Mouse (Mus musculus) midbrain, embryonic 11.5 days (tissue): ENCODE data around the gene Rnf181. TPM values are rescaled to one million over a fixed set of nuclear protein-coding genes. Genes with fewer than 3 reads are reported as not detected.

Experiments
- ATAC-seq: fragments of 200-750 bp; cut with Nextera tagmentation; 2 replicates; pipeline ENCODE4 v1.8.0; 2017; ENCODE audit warnings: moderate TSS enrichment, moderate library complexity; ENCODE audit not compliant: low FRiP score
- DNase-seq: peaks from one replicate; pipeline ENCODE4 v3.0.0; 2015; ENCODE audit warnings: low spot score; ENCODE audit errors: missing footprints
- H3K27ac ChIP-seq: fragments of 300-500 bp; sonication (generic); 2 replicates; pipeline ENCODE4 v1.5.1; 2014; ENCODE audit warnings: low read depth, low read length
- H3K27me3 ChIP-seq: fragments of 300-500 bp; sonication (generic); 2 replicates; pipeline ENCODE4 v1.6.1; 2014; ENCODE audit warnings: mild to moderate bottlenecking, low read length, moderate library complexity, mixed read lengths; ENCODE audit not compliant: control insufficient read depth, insufficient read depth
- H3K36me3 ChIP-seq: fragments of 300-500 bp; sonication (generic); 2 replicates; pipeline ENCODE4 v1.6.1; 2014; ENCODE audit warnings: mild to moderate bottlenecking, low read length, moderate library complexity, mixed read lengths; ENCODE audit not compliant: control insufficient read depth, insufficient read depth
- H3K4me1 ChIP-seq: fragments of 300-500 bp; sonication (generic); 2 replicates; pipeline ENCODE4 v1.6.1; 2014; ENCODE audit warnings: low read length; ENCODE audit not compliant: control insufficient read depth, insufficient read depth
- H3K4me2 ChIP-seq: fragments of 300-500 bp; sonication (generic); 2 replicates; pipeline ENCODE4 v1.6.1; 2014; ENCODE audit warnings: mild to moderate bottlenecking, moderate library complexity
- H3K4me3 ChIP-seq: fragments of 300-500 bp; sonication (generic); 2 replicates; pipeline ENCODE4 v1.5.1; 2014; ENCODE audit warnings: low read depth, low read length
- H3K9ac ChIP-seq: fragments of 300-500 bp; sonication (generic); 2 replicates; pipeline ENCODE4 v1.6.1; 2014; ENCODE audit warnings: low read length
- H3K9me3 ChIP-seq: fragments of 300-500 bp; sonication (generic); 2 replicates; pipeline ENCODE4 v1.6.1; 2016; ENCODE audit warnings: low read length; ENCODE audit not compliant: control insufficient read depth
- WGBS: fragments of 180-500 bp; shearing (Covaris S2); extraction: QIAGEN DNeasy Blood & Tissue Kit; methylation state at CpG from one replicate; pipeline ENCODE4 v1.1.7; 2014; 5-methylcytosine and 5-hydroxymethylcytosine counted together
- polyA plus RNA-seq: library from polyadenylated mRNA; unstranded; fragments of >200 nt; fragmentation: Nextera tagmentation; extraction: Ambion mirVana; gene quantifications from 2 replicates; pipeline ENCODE4 v1.2.1, GENCODE M21; 2014

Gene Rnf181
- polyA plus RNA-seq, 1 experiment from 2014 or later, result 102 TPM

- 77% methylated on average over 2 of the region's 2 CpGs for WGBS
- no peaks in the 10 kb centered on the region for H3K9me3 ChIP-seq
- peaks cover 2% of the 10 kb centered on the region; the same call in 1 of the 2 replicates for H3K36me3 ChIP-seq
- H3K27ac ChIP-seq, result no peak overlapping the region
- peaks cover 15% of the 10 kb centered on the region for H3K4me1 ChIP-seq
- H3K27me3 ChIP-seq, result no peaks in the 10 kb centered on the region
- ATAC-seq (no peak), DNase-seq (no peak)
- no peak overlapping the region for H3K4me3 ChIP-seq
- H3K4me2 ChIP-seq, result no peak overlapping the region
- H3K9ac ChIP-seq, result no peak overlapping the region
These were observed 7.4 kb downstream of the Rnf181 start for GRCm38 (mm10) chr6:72359343-72359742.

GRCm38 (mm10) chr6:72358086-72358764 is 8.5 kb downstream of the Rnf181 start:
- Histone ChIP-seq H3K27me3 (no peaks in the 10 kb centered on the region), H3K9me3 (no peaks in the 10 kb centered on the region), H3K4me1 (peaks cover 15% of the 10 kb centered on the region), H3K4me2 (no peak overlapping the region), H3K9ac (no peak overlapping the region), H3K4me3 (no peak overlapping the region), H3K27ac (no peak overlapping the region), H3K36me3 (peaks cover 2% of the 10 kb centered on the region; the same call in 1 of the 2 replicates)
- DNase-seq (no peak), ATAC-seq (no peak)
- WGBS, result 91% methylated on average over 10 of the region's 10 CpGs

- no peak for ATAC-seq
- no peak for DNase-seq
- 79% methylated on average over 5 of the region's 5 CpGs for WGBS
These were observed 9.3 kb downstream of the Rnf181 start for GRCm38 (mm10) chr6:72357164-72358079.

GRCm38 (mm10) chr6:72356001-72356532 is 10.7 kb downstream of the Rnf181 start:
- H3K27me3 ChIP-seq, result no peaks in the 10 kb centered on the region

More at GRCm38 (mm10) chr6:72357164-72358079, 9.3 kb downstream of the Rnf181 start:
- H3K27ac ChIP-seq, result no peak overlapping the region
- H3K4me2 ChIP-seq, result no peak overlapping the region
- no peaks in the 10 kb centered on the region for H3K9me3 ChIP-seq
- peaks cover 2% of the 10 kb centered on the region; the same call in 1 of the 2 replicates for H3K36me3 ChIP-seq
- H3K4me1 ChIP-seq, result peaks cover 12% of the 10 kb centered on the region
- H3K4me3 ChIP-seq, result no peak overlapping the region
- no peaks in the 10 kb centered on the region for H3K27me3 ChIP-seq
- H3K9ac ChIP-seq, result no peak overlapping the region

GRCm38 (mm10) chr6:72355066-72355911 is 11.5 kb downstream of the Rnf181 start, which contains the start of gene Tmem150a:
Gene Tmem150a (plus strand): TSS chr6:72355447.
- Histone ChIP-seq H3K9ac (peak within 1 kb of the TSS; percentile 68), H3K27ac (no peak within 1 kb of the TSS), H3K4me2 (peak within 1 kb of the TSS; percentile 93), H3K4me3 (peak within 1 kb of the TSS; percentile 47), H3K4me1 (peaks cover 6% of the 10 kb centered on the region), H3K27me3 (no peaks in the 10 kb centered on the region), H3K36me3 (peaks cover 4% of the 10 kb centered on the region; the same call in 1 of the 2 replicates), H3K9me3 (no peaks in the 10 kb centered on the region)
- ATAC-seq (peak; percentile 94), DNase-seq (peak; percentile 96)
- under 1% methylated on average over 71 of the region's 71 CpGs for WGBS

More at GRCm38 (mm10) chr6:72356001-72356532, 10.7 kb downstream of the Rnf181 start:
- peak; percentile 30 for ATAC-seq
- H3K4me3 ChIP-seq, result peak overlapping the region; percentile 47
- peaks cover 6% of the 10 kb centered on the region for H3K4me1 ChIP-seq
- H3K27ac ChIP-seq, result no peak overlapping the region
- DNase-seq, result no peak
- H3K4me2 ChIP-seq, result peak overlapping the region; percentile 93
- H3K9ac ChIP-seq, result peak overlapping the region; percentile 68
- H3K9me3 ChIP-seq, result no peaks in the 10 kb centered on the region
- H3K36me3 ChIP-seq, result peaks cover 3% of the 10 kb centered on the region; the same call in 1 of the 2 replicates
- WGBS, result 34% methylated on average over 8 of the region's 8 CpGs

GRCm38 (mm10) chr6:72354025-72354424 is 12.7 kb downstream of the Rnf181 start:
- no peak for ATAC-seq

GRCm38 (mm10) chr6:72352636-72353405 is 13.9 kb downstream of the Rnf181 start:
- no peaks in the 10 kb centered on the region for H3K27me3 ChIP-seq
- no peak overlapping the region for H3K27ac ChIP-seq
- peaks cover 14% of the 10 kb centered on the region for H3K4me1 ChIP-seq
- H3K9ac ChIP-seq, result no peak overlapping the region
- no peak for DNase-seq
- H3K36me3 ChIP-seq, result peaks cover 5% of the 10 kb centered on the region; the same call in 1 of the 2 replicates
- H3K4me2 ChIP-seq, result no peak overlapping the region
- H3K4me3 ChIP-seq, result no peak overlapping the region
- ATAC-seq, result no peak
- WGBS, result 80% methylated on average over 5 of the region's 5 CpGs
- H3K9me3 ChIP-seq, result no peaks in the 10 kb centered on the region

More at GRCm38 (mm10) chr6:72354025-72354424, 12.7 kb downstream of the Rnf181 start:
- Histone ChIP-seq H3K4me2 (no peak overlapping the region), H3K36me3 (peaks cover 4% of the 10 kb centered on the region), H3K27me3 (no peaks in the 10 kb centered on the region), H3K9me3 (no peaks in the 10 kb centered on the region), H3K27ac (no peak overlapping the region), H3K4me1 (peaks cover 6% of the 10 kb centered on the region), H3K9ac (no peak overlapping the region), H3K4me3 (no peak overlapping the region)
- 71% methylated on average over 1 of the region's 1 CpGs for WGBS
- no peak for DNase-seq

- no peak overlapping the region for H3K4me2 ChIP-seq
- no peak overlapping the region for H3K4me3 ChIP-seq
- WGBS, result 94% methylated on average over 2 of the region's 2 CpGs
- DNase-seq, result no peak
- H3K4me1 ChIP-seq, result peaks cover 18% of the 10 kb centered on the region
- no peaks in the 10 kb centered on the region for H3K27me3 ChIP-seq
- ATAC-seq, result no peak
- no peaks in the 10 kb centered on the region for H3K9me3 ChIP-seq
- peaks cover 5% of the 10 kb centered on the region; the same call in 1 of the 2 replicates for H3K36me3 ChIP-seq
- no peak overlapping the region for H3K9ac ChIP-seq
- no peak overlapping the region for H3K27ac ChIP-seq
These were observed 16.5 kb downstream of the Rnf181 start for GRCm38 (mm10) chr6:72350214-72350613.
